Mouse (Mus musculus): ENCODE data around the gene 1700061G19Rik. TPM values are rescaled to one million over a fixed set of nuclear protein-coding genes. Genes with fewer than 3 reads are reported as not detected.
"Not testable (repeated sequence)": the region's sequence is repeated elsewhere in the genome, so short reads cannot be mapped to it uniquely, and the experiment has no call there.

1700061G19Rik gene
- polyA plus RNA-seq, 1 experiment: 0.01 TPM

- H3K79me2 ChIP-seq (ENCODE audit: control insufficient read depth, insufficient read depth): peaks cover 4% of the 10 kb centered on the region
- no peak overlapping the region for H3K4me2 ChIP-seq (ENCODE audit: low read depth)
- no peak overlapping the region for H3ac ChIP-seq (ENCODE audit: control insufficient read depth, insufficient read length)
- H3K36me3 ChIP-seq (ENCODE audit: control insufficient read depth, insufficient read depth): peaks cover 3% of the 10 kb centered on the region
- TF ChIP-seq POLR2A (IDR thresholded peaks at IDR 0.05; ENCODE audit: insufficient read length, low read depth) (no peak), TCF3 (IDR thresholded peaks at IDR 0.05; ENCODE audit: insufficient read length, low read depth) (no peak), POLR2AphosphoS2 (IDR thresholded peaks at IDR 0.05; ENCODE audit: insufficient read length, low read depth) (no peak), MYOG (IDR thresholded peaks at IDR 0.05; ENCODE audit: control insufficient read depth in 1 of 3, insufficient read depth in 1 of 3, insufficient read length in 2 of 3, low read depth in 2 of 3) (no peak), MAX (IDR thresholded peaks at IDR 0.05; ENCODE audit: low read depth) (no peak), REST (IDR thresholded peaks at IDR 0.05; ENCODE audit: insufficient read depth, insufficient read length) (no peak), TCF12 (IDR thresholded peaks at IDR 0.05; ENCODE audit: insufficient read depth, poor library complexity, severe bottlenecking) (no peak), E2F4 (IDR thresholded peaks at IDR 0.05; ENCODE audit: insufficient read depth) (no peak), MYOD1 (IDR thresholded peaks at IDR 0.05; ENCODE audit: control insufficient read depth in 1 of 3, insufficient read length in 2 of 3, low read depth in 2 of 3) (no peak), CEBPB (IDR thresholded peaks at IDR 0.05; ENCODE audit: insufficient read depth, poor library complexity, severe bottlenecking) (no peak)
- no peaks in the 10 kb centered on the region for H3K27me3 ChIP-seq (ENCODE audit: control insufficient read depth, insufficient read depth, insufficient read length)
- H3K4me3 ChIP-seq: no peak overlapping the region
Observed at GRCm38 (mm10) chr17:56907887-56908286, 32.6 kb downstream of the 1700061G19Rik start.

- H3K4me3 ChIP-seq; H3K27me3 ChIP-seq (ENCODE audit: control insufficient read depth, insufficient read depth, insufficient read length); H3ac ChIP-seq (ENCODE audit: control insufficient read depth, insufficient read length); H3K36me3 ChIP-seq (ENCODE audit: control insufficient read depth, insufficient read depth); H3K79me2 ChIP-seq (ENCODE audit: control insufficient read depth, insufficient read depth); H3K4me2 ChIP-seq (ENCODE audit: low read depth): not testable (repeated sequence)
Observed at GRCm38 (mm10) chr17:56909764-56910163, 34.5 kb downstream of the 1700061G19Rik start.

DNA sequence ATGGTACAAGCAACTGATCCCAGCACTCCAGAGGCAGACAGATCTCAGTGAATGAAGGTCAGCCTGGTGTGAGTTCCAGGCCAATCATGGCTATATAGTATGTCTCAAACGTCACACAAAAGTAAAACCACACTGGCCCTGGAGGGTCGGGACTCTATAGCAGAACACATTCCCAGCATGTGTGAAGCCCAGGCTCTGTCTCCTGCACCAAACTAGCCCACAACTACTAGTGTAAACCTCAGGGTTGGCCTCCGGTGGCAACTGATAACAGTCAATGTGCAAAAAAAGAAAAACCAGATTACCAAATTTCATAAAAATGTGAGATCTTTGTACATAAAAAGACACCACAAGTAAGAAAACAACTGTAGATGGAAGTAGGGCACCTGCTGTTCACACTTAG, 37.7 kb downstream of the 1700061G19Rik start:
- H3K4me3 ChIP-seq: no peak overlapping the region
- peaks cover 4% of the 10 kb centered on the region for H3K79me2 ChIP-seq (ENCODE audit: control insufficient read depth, insufficient read depth)
- peaks cover 3% of the 10 kb centered on the region for H3K36me3 ChIP-seq (ENCODE audit: control insufficient read depth, insufficient read depth)
- TF ChIP-seq USF1 (IDR thresholded peaks at IDR 0.05; ENCODE audit: low read depth) (no peak), POLR2A (IDR thresholded peaks at IDR 0.05; ENCODE audit: insufficient read length, low read depth) (no peak), TCF12 (IDR thresholded peaks at IDR 0.05; ENCODE audit: insufficient read depth, poor library complexity, severe bottlenecking) (no peak), POLR2AphosphoS2 (IDR thresholded peaks at IDR 0.05; ENCODE audit: insufficient read length, low read depth) (no peak), MYOD1 (IDR thresholded peaks at IDR 0.05; ENCODE audit: control insufficient read depth in 1 of 3, insufficient read length in 2 of 3, low read depth in 2 of 3) (no peak), SRF (IDR thresholded peaks at IDR 0.05; ENCODE audit: control insufficient read depth, insufficient read length, low read depth) (no peak), CEBPB (IDR thresholded peaks at IDR 0.05; ENCODE audit: insufficient read depth, poor library complexity, severe bottlenecking) (no peak), REST (IDR thresholded peaks at IDR 0.05; ENCODE audit: insufficient read depth, insufficient read length) (no peak), MYOG (IDR thresholded peaks at IDR 0.05; ENCODE audit: control insufficient read depth in 1 of 3, insufficient read depth in 1 of 3, insufficient read length in 2 of 3, low read depth in 2 of 3) (no peak), MAX (IDR thresholded peaks at IDR 0.05; ENCODE audit: low read depth) (no peak), E2F4 (IDR thresholded peaks at IDR 0.05; ENCODE audit: insufficient read depth) (no peak), TCF3 (IDR thresholded peaks at IDR 0.05; ENCODE audit: insufficient read length, low read depth) (no peak)
- no peak overlapping the region for H3K4me2 ChIP-seq (ENCODE audit: low read depth)
- no peak overlapping the region for H3ac ChIP-seq (ENCODE audit: control insufficient read depth, insufficient read length)
- H3K27me3 ChIP-seq (ENCODE audit: control insufficient read depth, insufficient read depth, insufficient read length): no peaks in the 10 kb centered on the region

DNA sequence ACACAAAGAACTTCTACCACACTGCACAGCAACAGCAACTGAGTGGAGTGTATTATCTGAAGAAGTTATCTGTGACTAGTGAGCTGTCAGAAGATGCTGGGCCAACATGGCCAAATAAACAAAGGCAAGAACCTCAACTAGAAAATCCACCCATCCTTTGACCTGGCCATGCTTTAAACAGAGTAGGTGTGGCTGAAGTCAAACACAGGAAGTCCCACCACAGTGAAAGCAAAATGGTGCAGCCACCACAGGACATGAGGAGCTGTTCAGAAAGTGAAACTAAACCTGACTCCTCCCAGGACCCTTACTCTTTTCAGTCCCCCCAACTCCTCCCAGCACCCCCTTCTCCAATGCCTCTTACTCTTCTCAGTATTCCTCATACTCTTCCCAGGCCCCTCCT, 38.2 kb downstream of the 1700061G19Rik start:
- Histone ChIP-seq H3K27me3 (ENCODE audit: control insufficient read depth, insufficient read depth, insufficient read length) (no peaks in the 10 kb centered on the region), H3K36me3 (ENCODE audit: control insufficient read depth, insufficient read depth) (peaks cover 3% of the 10 kb centered on the region), H3K79me2 (ENCODE audit: control insufficient read depth, insufficient read depth) (peaks cover 4% of the 10 kb centered on the region), H3K4me3 (no peak overlapping the region), H3ac (ENCODE audit: control insufficient read depth, insufficient read length) (no peak overlapping the region), H3K4me2 (ENCODE audit: low read depth) (no peak overlapping the region)
- TF ChIP-seq MAX (IDR thresholded peaks at IDR 0.05; ENCODE audit: low read depth) (no peak), USF1 (IDR thresholded peaks at IDR 0.05; ENCODE audit: low read depth) (no peak), CEBPB (IDR thresholded peaks at IDR 0.05; ENCODE audit: insufficient read depth, poor library complexity, severe bottlenecking) (no peak), E2F4 (IDR thresholded peaks at IDR 0.05; ENCODE audit: insufficient read depth) (no peak), TCF3 (IDR thresholded peaks at IDR 0.05; ENCODE audit: insufficient read length, low read depth) (no peak), POLR2A (IDR thresholded peaks at IDR 0.05; ENCODE audit: insufficient read length, low read depth) (no peak), MYOD1 (IDR thresholded peaks at IDR 0.05; ENCODE audit: control insufficient read depth in 1 of 3, insufficient read length in 2 of 3, low read depth in 2 of 3) (no peak), POLR2AphosphoS2 (IDR thresholded peaks at IDR 0.05; ENCODE audit: insufficient read length, low read depth) (no peak), REST (IDR thresholded peaks at IDR 0.05; ENCODE audit: insufficient read depth, insufficient read length) (no peak), MYOG (IDR thresholded peaks at IDR 0.05; ENCODE audit: control insufficient read depth in 1 of 3, insufficient read depth in 1 of 3, insufficient read length in 2 of 3, low read depth in 2 of 3) (no peak), TCF12 (IDR thresholded peaks at IDR 0.05; ENCODE audit: insufficient read depth, poor library complexity, severe bottlenecking) (no peak), SRF (IDR thresholded peaks at IDR 0.05; ENCODE audit: control insufficient read depth, insufficient read length, low read depth) (no peak)

- TF ChIP-seq TCF12 (IDR thresholded peaks at IDR 0.05; ENCODE audit: insufficient read depth, poor library complexity, severe bottlenecking): no peak
- TF ChIP-seq POLR2AphosphoS2 (IDR thresholded peaks at IDR 0.05; ENCODE audit: insufficient read length, low read depth): no peak
- TF ChIP-seq E2F4 (IDR thresholded peaks at IDR 0.05; ENCODE audit: insufficient read depth): no peak
- no peak for TF ChIP-seq USF1 (IDR thresholded peaks at IDR 0.05; ENCODE audit: low read depth)
- no peak for TF ChIP-seq MAX (IDR thresholded peaks at IDR 0.05; ENCODE audit: low read depth)
- TF ChIP-seq REST (IDR thresholded peaks at IDR 0.05; ENCODE audit: insufficient read depth, insufficient read length): no peak
- TF ChIP-seq TCF3 (IDR thresholded peaks at IDR 0.05; ENCODE audit: insufficient read length, low read depth): no peak
- TF ChIP-seq CEBPB (IDR thresholded peaks at IDR 0.05; ENCODE audit: insufficient read depth, poor library complexity, severe bottlenecking): no peak
- TF ChIP-seq POLR2A (IDR thresholded peaks at IDR 0.05; ENCODE audit: insufficient read length, low read depth): no peak
- TF ChIP-seq SRF (IDR thresholded peaks at IDR 0.05; ENCODE audit: control insufficient read depth, insufficient read length, low read depth): no peak
- TF ChIP-seq MYOG (IDR thresholded peaks at IDR 0.05; ENCODE audit: control insufficient read depth in 1 of 3, insufficient read depth in 1 of 3, insufficient read length in 2 of 3, low read depth in 2 of 3): no peak
- no peak for TF ChIP-seq MYOD1 (IDR thresholded peaks at IDR 0.05; ENCODE audit: control insufficient read depth in 1 of 3, insufficient read length in 2 of 3, low read depth in 2 of 3)
- Histone ChIP-seq H3K27me3 (ENCODE audit: control insufficient read depth, insufficient read depth, insufficient read length) (no peaks in the 10 kb centered on the region), H3K4me2 (ENCODE audit: low read depth) (no peak overlapping the region), H3K4me3 (no peak overlapping the region), H3K79me2 (ENCODE audit: control insufficient read depth, insufficient read depth) (peaks cover 4% of the 10 kb centered on the region), H3ac (ENCODE audit: control insufficient read depth, insufficient read length) (no peak overlapping the region), H3K36me3 (ENCODE audit: control insufficient read depth, insufficient read depth) (no peaks in the 10 kb centered on the region)
Observed at GRCm38 (mm10) chr17:56917166-56917565, 41.9 kb downstream of the 1700061G19Rik start.
